Mouse (Mus musculus) intestine, embryonic 15.5 days (tissue): ENCODE measurements around the gene Has3. TPM values are rescaled to one million over a fixed set of nuclear protein-coding genes. Genes with fewer than 3 reads are reported as not detected.

Experiments used
- ATAC-seq: fragments of 200-750 bp; cut with Nextera tagmentation; 2 replicates; pipeline ENCODE4 v1.8.0; 2017; ENCODE audit warnings: moderate TSS enrichment, moderate library complexity
- H3K27ac ChIP-seq: fragments of 300-500 bp; sonication (generic); 2 replicates; pipeline ENCODE4 v1.5.1; 2015; ENCODE audit warnings: mild to moderate bottlenecking, inconsistent platforms
- H3K27me3 ChIP-seq: fragments of 300-500 bp; sonication (generic); replicated peaks from 2 replicates; pipeline ENCODE4 v1.6.1; 2015; ENCODE audit warnings: inconsistent platforms
- H3K36me3 ChIP-seq: fragments of 300-500 bp; sonication (generic); 2 replicates; pipeline ENCODE4 v1.6.1; 2015; ENCODE audit warnings: inconsistent platforms
- H3K4me1 ChIP-seq: fragments of 300-500 bp; sonication (generic); replicated peaks from 2 replicates; pipeline ENCODE4 v1.6.1; 2015; ENCODE audit warnings: inconsistent platforms
- H3K4me2 ChIP-seq: fragments of 300-500 bp; sonication (generic); replicated peaks from 2 replicates; pipeline ENCODE4 v1.6.1; 2015; ENCODE audit warnings: mild to moderate bottlenecking, inconsistent platforms
- H3K4me3 ChIP-seq: fragments of 300-500 bp; sonication (generic); replicated peaks from 2 replicates; pipeline ENCODE4 v1.5.1; 2015; ENCODE audit warnings: inconsistent platforms
- H3K9ac ChIP-seq: fragments of 300-500 bp; sonication (generic); 2 replicates; pipeline ENCODE4 v1.6.1; 2015; ENCODE audit warnings: inconsistent platforms
- H3K9me3 ChIP-seq: fragments of 300-500 bp; sonication (generic); 2 replicates; pipeline ENCODE4 v1.6.1; 2016; ENCODE audit warnings: inconsistent platforms
- WGBS: fragments of 180-500 bp; shearing (Covaris S2); methylation state at CpG from one replicate; pipeline ENCODE4 v1.1.7; 2015; 5-methylcytosine and 5-hydroxymethylcytosine counted together
- polyA plus RNA-seq: library from polyadenylated mRNA; unstranded; fragments of >200 nt; fragmentation: Nextera tagmentation; extraction: Ambion mirVana; gene quantifications from 2 replicates; pipeline ENCODE4 v1.2.1, GENCODE M21; 2015

The Has3 gene
- polyA plus RNA-seq, 1 experiment from 2014 or later: 0.10 TPM

GRCm38 (mm10) chr8:106892806-106893451 is 22.9 kb downstream of the Has3 start:
- H3K4me3 ChIP-seq: peak overlapping the region; percentile 89
- no peaks in the 10 kb centered on the region for H3K9me3 ChIP-seq
- peak overlapping the region; percentile 99 for H3K9ac ChIP-seq
- H3K4me1 ChIP-seq: peaks cover 8% of the 10 kb centered on the region; the same call in 1 of the 2 replicates
- H3K4me2 ChIP-seq: peak overlapping the region; percentile 68
- H3K36me3 ChIP-seq: 0 out of 2 replicates have a peak, but pooled peaks cover 8% of the 10 kb centered on the region
- H3K27me3 ChIP-seq: no peaks in the 10 kb centered on the region
- under 1% methylated on average over 57 of the region's 57 CpGs for WGBS
- peak; percentile 91 for ATAC-seq
- H3K27ac ChIP-seq: peak overlapping the region; percentile 97

GRCm38 (mm10) chr8:106893481-106894156 is 23.6 kb downstream of the Has3 start, which contains the start of gene Utp4:
Utp4 (plus strand) TSS chr8:106893636.
- peak within 1 kb of the TSS; percentile 99 for H3K9ac ChIP-seq
- no peaks in the 10 kb centered on the region for H3K9me3 ChIP-seq
- H3K4me3 ChIP-seq: peak within 1 kb of the TSS; percentile 89
- H3K36me3 ChIP-seq: 0 out of 2 replicates have a peak, but pooled peaks cover 8% of the 10 kb centered on the region
- under 1% methylated on average over 63 of the region's 63 CpGs for WGBS
- H3K27me3 ChIP-seq: no peaks in the 10 kb centered on the region
- peaks cover 6% of the 10 kb centered on the region; the same call in 1 of the 2 replicates for H3K4me1 ChIP-seq
- peak within 1 kb of the TSS; percentile 97 for H3K27ac ChIP-seq
- peak within 1 kb of the TSS; percentile 68 for H3K4me2 ChIP-seq
- peak; percentile 98 for ATAC-seq

GRCm38 (mm10) chr8:106899473-106899872 is 29.4 kb downstream of the Has3 start:
- Histone ChIP-seq H3K4me1 (no peaks in the 10 kb centered on the region), H3K4me2 (no peak overlapping the region), H3K9ac (no peak overlapping the region), H3K27me3 (no peaks in the 10 kb centered on the region), H3K4me3 (no peak overlapping the region), H3K9me3 (no peaks in the 10 kb centered on the region), H3K36me3 (peaks cover 39% of the 10 kb centered on the region), H3K27ac (no peak overlapping the region)
- ATAC-seq: no peak
- WGBS: 72% methylated on average over 5 of the region's 5 CpGs

GRCm38 (mm10) chr8:106905727-106906480 is 35.9 kb downstream of the Has3 start:
- Histone ChIP-seq H3K9ac (no peak overlapping the region), H3K4me1 (no peaks in the 10 kb centered on the region), H3K27ac (no peak overlapping the region), H3K36me3 (peaks cover 35% of the 10 kb centered on the region), H3K27me3 (no peaks in the 10 kb centered on the region), H3K4me2 (no peak overlapping the region), H3K9me3 (no peaks in the 10 kb centered on the region), H3K4me3 (no peak overlapping the region)
- WGBS: 92% methylated on average over 17 of the region's 17 CpGs
- ATAC-seq: no peak

- ATAC-seq: no peak
- H3K4me3 ChIP-seq: no peak overlapping the region
- H3K27ac ChIP-seq: no peak overlapping the region
- H3K27me3 ChIP-seq: no peaks in the 10 kb centered on the region
- no peaks in the 10 kb centered on the region for H3K4me1 ChIP-seq
- no peak overlapping the region for H3K9ac ChIP-seq
- peaks cover 35% of the 10 kb centered on the region for H3K36me3 ChIP-seq
- H3K4me2 ChIP-seq: no peak overlapping the region
- no peaks in the 10 kb centered on the region for H3K9me3 ChIP-seq
- WGBS: 85% methylated on average over 6 of the region's 6 CpGs
These were observed 36.6 kb downstream of the Has3 start for GRCm38 (mm10) chr8:106906635-106907034.

- WGBS: 92% methylated on average over 6 of the region's 6 CpGs
- Histone ChIP-seq H3K4me3 (no peak overlapping the region), H3K4me1 (no peaks in the 10 kb centered on the region), H3K9me3 (no peaks in the 10 kb centered on the region), H3K27ac (no peak overlapping the region), H3K4me2 (no peak overlapping the region), H3K9ac (no peak overlapping the region), H3K36me3 (peaks cover 29% of the 10 kb centered on the region), H3K27me3 (no peaks in the 10 kb centered on the region)
- ATAC-seq: no peak
These were observed 37.4 kb downstream of the Has3 start for GRCm38 (mm10) chr8:106907450-106907849.

- 91% methylated on average over 7 of the region's 7 CpGs for WGBS
- no peaks in the 10 kb centered on the region for H3K4me1 ChIP-seq
- H3K9ac ChIP-seq: no peak overlapping the region
- no peak overlapping the region for H3K4me3 ChIP-seq
- H3K4me2 ChIP-seq: no peak overlapping the region
- peaks cover 28% of the 10 kb centered on the region for H3K36me3 ChIP-seq
- H3K27ac ChIP-seq: no peak overlapping the region
- H3K9me3 ChIP-seq: no peaks in the 10 kb centered on the region
- no peaks in the 10 kb centered on the region for H3K27me3 ChIP-seq
- no peak for ATAC-seq
These were observed 38.2 kb downstream of the Has3 start for GRCm38 (mm10) chr8:106908291-106908690.

- Histone ChIP-seq H3K4me3 (no peak overlapping the region), H3K27me3 (no peaks in the 10 kb centered on the region), H3K4me2 (no peak overlapping the region), H3K36me3 (peaks cover 22% of the 10 kb centered on the region), H3K4me1 (no peaks in the 10 kb centered on the region), H3K9ac (no peak overlapping the region), H3K9me3 (no peaks in the 10 kb centered on the region), H3K27ac (no peak overlapping the region)
- 96% methylated on average over 10 of the region's 10 CpGs for WGBS
- no peak for ATAC-seq
These were observed 43.6 kb downstream of the Has3 start for GRCm38 (mm10) chr8:106913631-106914030.

GRCm38 (mm10) chr8:106919721-106920394 is 49.8 kb downstream of the Has3 start:
- no peak overlapping the region for H3K4me2 ChIP-seq
- no peaks in the 10 kb centered on the region for H3K9me3 ChIP-seq
- H3K27ac ChIP-seq: no peak overlapping the region
- H3K9ac ChIP-seq: no peak overlapping the region
- ATAC-seq: no peak
- no peaks in the 10 kb centered on the region for H3K4me1 ChIP-seq
- H3K4me3 ChIP-seq: no peak overlapping the region
- peaks cover 30% of the 10 kb centered on the region for H3K36me3 ChIP-seq
- no peaks in the 10 kb centered on the region for H3K27me3 ChIP-seq
- WGBS: 88% methylated on average over 8 of the region's 8 CpGs

- no peaks in the 10 kb centered on the region for H3K9me3 ChIP-seq
- H3K9ac ChIP-seq: no peak overlapping the region
- 95% methylated on average over 5 of the region's 5 CpGs for WGBS
- no peaks in the 10 kb centered on the region for H3K27me3 ChIP-seq
- H3K4me2 ChIP-seq: no peak overlapping the region
- H3K4me1 ChIP-seq: no peaks in the 10 kb centered on the region
- no peak for ATAC-seq
- H3K27ac ChIP-seq: no peak overlapping the region
- H3K4me3 ChIP-seq: no peak overlapping the region
- peaks cover 30% of the 10 kb centered on the region for H3K36me3 ChIP-seq
These were observed 50.3 kb downstream of the Has3 start for GRCm38 (mm10) chr8:106920395-106920741.

- Histone ChIP-seq H3K9me3 (no peaks in the 10 kb centered on the region), H3K27me3 (no peaks in the 10 kb centered on the region), H3K36me3 (peaks cover 18% of the 10 kb centered on the region), H3K27ac (0 out of 2 replicates have a peak overlapping the region, but pooled peaks have one; percentile 44), H3K4me3 (no peak overlapping the region), H3K9ac (no peak overlapping the region), H3K4me2 (no peak overlapping the region), H3K4me1 (0 out of 2 replicates have a peak, but pooled peaks cover under 1% of the 10 kb centered on the region)
- no peak for ATAC-seq
- WGBS: 88% methylated on average over 4 of the region's 4 CpGs
These were observed 54.0 kb downstream of the Has3 start for GRCm38 (mm10) chr8:106924057-106924456.

- H3K4me3 ChIP-seq: no peak overlapping the region
- H3K9ac ChIP-seq: no peak overlapping the region
- H3K27ac ChIP-seq: peak overlapping the region; percentile 44; the same call in 1 of the 2 replicates
- no peak overlapping the region for H3K4me2 ChIP-seq
- no peaks in the 10 kb centered on the region for H3K27me3 ChIP-seq
- no peaks in the 10 kb centered on the region for H3K9me3 ChIP-seq
- peaks cover 11% of the 10 kb centered on the region for H3K36me3 ChIP-seq
- H3K4me1 ChIP-seq: peaks cover 9% of the 10 kb centered on the region; the same call in 1 of the 2 replicates
- WGBS: 62% methylated on average over 8 of the region's 8 CpGs
- ATAC-seq: no peak
These were observed 54.9 kb downstream of the Has3 start for GRCm38 (mm10) chr8:106924904-106925349.
